Mouse (Mus musculus): ENCODE data around the gene Ets1. TPM values are rescaled to one million over a fixed set of nuclear protein-coding genes. Genes with fewer than 3 reads are reported as not detected.

Ets1 gene
- polyA plus RNA-seq, 1 experiment = 13.2 TPM

DNA sequence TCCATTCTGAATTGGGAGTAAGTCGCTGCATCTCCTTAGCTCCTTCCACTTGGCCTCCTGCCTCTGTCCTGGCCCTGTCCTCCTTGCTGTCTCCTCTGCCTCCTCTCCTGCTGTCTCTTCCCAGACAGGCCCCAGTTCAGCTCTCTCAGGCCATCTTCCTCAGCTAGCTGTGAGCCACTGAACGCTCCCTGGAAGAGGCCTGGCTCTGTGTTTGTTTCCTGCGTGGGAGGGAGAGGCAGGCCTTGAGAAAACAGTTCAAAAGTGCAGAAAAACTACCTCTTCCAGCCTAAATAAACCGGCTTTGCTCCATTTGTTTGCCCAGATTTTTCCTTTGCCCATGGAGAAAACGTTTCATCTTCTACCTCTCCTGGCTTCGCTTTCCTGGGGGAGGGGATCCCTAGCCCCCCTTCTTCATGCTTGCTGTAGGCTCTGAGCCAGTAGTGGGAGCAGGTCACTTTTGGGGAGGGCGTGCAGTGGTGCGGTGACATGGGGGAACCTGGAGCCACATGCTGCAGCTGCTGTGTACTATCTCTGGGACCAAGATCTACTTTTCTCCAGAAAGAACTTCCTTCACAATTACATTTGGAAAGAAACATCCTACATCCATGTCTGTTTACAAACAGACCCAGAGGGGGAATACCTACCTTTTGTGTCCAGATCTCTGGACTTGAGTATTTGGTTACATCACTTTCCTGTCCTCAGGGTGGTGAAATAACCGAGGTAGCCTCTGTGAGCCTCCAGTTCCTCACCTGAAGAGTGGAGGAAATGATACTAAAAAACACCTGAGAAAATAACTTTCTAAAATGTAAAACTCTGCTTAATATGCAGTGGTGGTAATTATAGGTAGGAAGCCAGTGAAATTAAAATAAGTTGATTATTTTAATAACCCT, 82.2 kb downstream of the Ets1 start:
- no peak overlapping the region for H3K4me3 ChIP-seq (ENCODE audit: low read depth, low read length)
- H3K36me3 ChIP-seq (ENCODE audit: control insufficient read depth, insufficient read depth, low read length, poor library complexity, severe bottlenecking) = no peaks in the 10 kb centered on the region
- TF ChIP-seq EP300 (IDR thresholded peaks at IDR 0.05; ENCODE audit: insufficient read depth, low read depth, low read length) (no peak), CTCF (IDR thresholded peaks at IDR 0.05; ENCODE audit: low read depth, low read length) (no peak), POLR2A (IDR thresholded peaks at IDR 0.05; ENCODE audit: insufficient read depth, low read length) (no peak)
- H3K27ac ChIP-seq (ENCODE audit: insufficient read depth, low read length) = no peak overlapping the region
- no peaks in the 10 kb centered on the region for H3K27me3 ChIP-seq (ENCODE audit: control insufficient read depth, insufficient read depth, low read length, poor library complexity, severe bottlenecking)
- H3K9me3 ChIP-seq (replicated peaks; ENCODE audit: control insufficient read depth, insufficient read depth, low read length, poor library complexity, severe bottlenecking) = no peaks in the 10 kb centered on the region
- no peak overlapping the region for H3K9ac ChIP-seq (ENCODE audit: low read depth, poor library complexity, severe bottlenecking)
- no peaks in the 10 kb centered on the region for H3K4me1 ChIP-seq (ENCODE audit: control insufficient read depth, insufficient read depth, low read length)

DNA sequence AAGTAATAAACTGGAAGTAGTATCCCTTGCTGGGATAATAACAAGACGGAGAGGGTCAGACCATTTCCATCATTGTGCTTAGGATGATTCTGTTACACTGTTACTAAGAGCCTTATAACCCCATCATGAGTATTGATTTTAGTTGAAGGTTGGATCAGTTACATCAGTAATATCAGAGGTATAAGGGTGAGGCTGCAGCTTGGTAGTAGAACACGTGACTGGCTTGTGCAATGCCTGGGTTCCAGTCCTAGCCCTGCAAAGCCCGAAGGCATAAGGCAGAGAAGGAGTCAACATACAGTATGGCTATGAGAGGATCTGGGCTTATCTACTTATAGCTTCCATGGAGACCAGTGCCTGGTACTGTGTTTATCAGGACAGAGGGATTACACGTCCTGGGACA, 82.8 kb downstream of the Ets1 start:
- no peaks in the 10 kb centered on the region for H3K27me3 ChIP-seq (ENCODE audit: control insufficient read depth, insufficient read depth, low read length, poor library complexity, severe bottlenecking)
- no peak for TF ChIP-seq CTCF (IDR thresholded peaks at IDR 0.05; ENCODE audit: low read depth, low read length)
- no peak for TF ChIP-seq POLR2A (IDR thresholded peaks at IDR 0.05; ENCODE audit: insufficient read depth, low read length)
- TF ChIP-seq EP300 (IDR thresholded peaks at IDR 0.05; ENCODE audit: insufficient read depth, low read depth, low read length) = no peak
- no peak overlapping the region for H3K27ac ChIP-seq (ENCODE audit: insufficient read depth, low read length)
- no peaks in the 10 kb centered on the region for H3K4me1 ChIP-seq (ENCODE audit: control insufficient read depth, insufficient read depth, low read length)
- no peak overlapping the region for H3K9ac ChIP-seq (ENCODE audit: low read depth, poor library complexity, severe bottlenecking)
- no peaks in the 10 kb centered on the region for H3K36me3 ChIP-seq (ENCODE audit: control insufficient read depth, insufficient read depth, low read length, poor library complexity, severe bottlenecking)
- no peaks in the 10 kb centered on the region for H3K9me3 ChIP-seq (replicated peaks; ENCODE audit: control insufficient read depth, insufficient read depth, low read length, poor library complexity, severe bottlenecking)
- no peak overlapping the region for H3K4me3 ChIP-seq (ENCODE audit: low read depth, low read length)

DNA sequence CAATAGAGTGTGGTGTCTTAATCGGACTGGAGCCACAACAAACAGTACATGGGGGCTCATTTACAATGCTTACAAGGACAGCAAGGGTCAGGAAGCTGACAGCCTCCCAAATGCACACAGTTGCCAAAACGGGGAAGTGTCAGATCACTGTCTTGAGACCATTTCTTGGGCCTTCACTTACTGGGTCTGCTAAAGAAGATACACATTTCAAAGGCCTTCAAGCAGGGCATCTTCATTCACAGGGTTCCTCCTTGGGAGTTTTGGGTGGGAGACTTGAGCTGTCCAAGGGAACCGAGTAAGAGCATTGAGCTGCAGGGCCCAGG, 83.9 kb downstream of the Ets1 start:
- no peaks in the 10 kb centered on the region for H3K4me1 ChIP-seq (ENCODE audit: control insufficient read depth, insufficient read depth, low read length)
- H3K36me3 ChIP-seq (ENCODE audit: control insufficient read depth, insufficient read depth, low read length, poor library complexity, severe bottlenecking) = no peaks in the 10 kb centered on the region
- H3K9me3 ChIP-seq (replicated peaks; ENCODE audit: control insufficient read depth, insufficient read depth, low read length, poor library complexity, severe bottlenecking) = no peaks in the 10 kb centered on the region
- no peak overlapping the region for H3K27ac ChIP-seq (ENCODE audit: insufficient read depth, low read length)
- no peak overlapping the region for H3K4me3 ChIP-seq (ENCODE audit: low read depth, low read length)
- H3K27me3 ChIP-seq (ENCODE audit: control insufficient read depth, insufficient read depth, low read length, poor library complexity, severe bottlenecking) = no peaks in the 10 kb centered on the region
- TF ChIP-seq POLR2A (IDR thresholded peaks at IDR 0.05; ENCODE audit: insufficient read depth, low read length) (no peak), EP300 (IDR thresholded peaks at IDR 0.05; ENCODE audit: insufficient read depth, low read depth, low read length) (no peak), CTCF (IDR thresholded peaks at IDR 0.05; ENCODE audit: low read depth, low read length) (no peak)
- no peak overlapping the region for H3K9ac ChIP-seq (ENCODE audit: low read depth, poor library complexity, severe bottlenecking)

DNA sequence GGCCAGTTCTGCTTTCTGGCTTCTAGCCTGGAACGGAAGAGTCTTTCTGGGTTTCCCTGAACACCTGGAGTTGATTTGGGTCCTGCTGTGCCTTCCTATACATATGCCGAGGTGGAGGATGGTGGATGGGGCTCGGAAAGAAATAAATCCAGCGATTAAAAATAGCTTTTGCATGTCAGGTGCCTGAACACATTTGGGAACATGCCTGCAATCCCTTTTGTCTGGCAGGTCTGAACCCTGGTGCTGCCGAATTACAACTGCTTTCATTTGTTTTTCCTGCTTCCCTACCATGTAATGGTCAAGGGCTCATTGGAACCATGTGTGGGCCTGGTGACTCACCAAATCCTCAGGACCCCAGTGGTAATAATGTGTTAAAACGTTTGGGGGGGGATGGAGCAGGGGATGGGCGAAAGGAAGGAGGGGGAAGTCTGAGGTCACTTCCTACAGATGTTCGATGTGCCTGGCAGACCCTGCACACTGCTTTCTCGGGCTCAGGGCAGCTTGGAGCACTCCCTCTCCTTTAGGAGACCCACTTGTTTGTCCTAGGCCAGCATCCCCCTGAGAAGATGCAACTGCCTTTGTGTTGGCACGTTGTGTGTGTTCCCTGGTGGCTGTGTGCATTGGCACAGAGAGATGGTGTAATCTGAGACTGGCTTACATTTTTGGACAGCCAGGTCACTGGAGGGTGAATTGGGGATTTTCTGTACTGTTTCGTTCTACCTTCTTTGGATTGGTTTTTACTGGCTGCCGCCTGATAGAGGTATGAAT, 84.4 kb downstream of the Ets1 start:
- Histone ChIP-seq H3K9me3 (replicated peaks; ENCODE audit: control insufficient read depth, insufficient read depth, low read length, poor library complexity, severe bottlenecking) (no peaks in the 10 kb centered on the region), H3K36me3 (ENCODE audit: control insufficient read depth, insufficient read depth, low read length, poor library complexity, severe bottlenecking) (no peaks in the 10 kb centered on the region), H3K9ac (ENCODE audit: low read depth, poor library complexity, severe bottlenecking) (no peak overlapping the region), H3K27ac (ENCODE audit: insufficient read depth, low read length) (no peak overlapping the region), H3K4me1 (ENCODE audit: control insufficient read depth, insufficient read depth, low read length) (no peaks in the 10 kb centered on the region), H3K27me3 (ENCODE audit: control insufficient read depth, insufficient read depth, low read length, poor library complexity, severe bottlenecking) (no peaks in the 10 kb centered on the region), H3K4me3 (ENCODE audit: low read depth, low read length) (no peak overlapping the region)
- TF ChIP-seq EP300 (IDR thresholded peaks at IDR 0.05; ENCODE audit: insufficient read depth, low read depth, low read length) (no peak), CTCF (IDR thresholded peaks at IDR 0.05; ENCODE audit: low read depth, low read length) (no peak), POLR2A (IDR thresholded peaks at IDR 0.05; ENCODE audit: insufficient read depth, low read length) (no peak)

DNA sequence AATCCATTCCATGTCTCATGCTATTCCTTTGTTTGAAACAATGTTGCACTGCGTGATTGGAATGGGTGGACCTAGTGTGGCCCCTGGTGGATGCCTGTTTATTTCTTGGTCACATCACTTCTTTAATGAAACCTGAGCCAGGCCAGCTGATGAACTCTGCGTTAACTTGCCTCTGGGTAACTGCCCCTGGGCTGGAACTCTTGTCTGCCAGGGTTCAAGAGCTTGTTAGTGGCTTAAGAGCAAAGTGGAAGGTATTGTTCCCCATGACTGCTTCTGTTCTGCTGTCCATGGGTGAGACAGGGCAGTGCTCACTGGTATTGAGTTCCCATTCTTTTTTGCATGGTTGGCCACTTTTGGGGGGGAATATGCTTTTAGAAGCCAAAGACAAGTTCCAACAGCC, 85.1 kb downstream of the Ets1 start:
- no peak overlapping the region for H3K4me3 ChIP-seq (ENCODE audit: low read depth, low read length)
- no peak for TF ChIP-seq POLR2A (IDR thresholded peaks at IDR 0.05; ENCODE audit: insufficient read depth, low read length)
- TF ChIP-seq CTCF (IDR thresholded peaks at IDR 0.05; ENCODE audit: low read depth, low read length) = no peak
- TF ChIP-seq EP300 (IDR thresholded peaks at IDR 0.05; ENCODE audit: insufficient read depth, low read depth, low read length) = no peak
- H3K27me3 ChIP-seq (ENCODE audit: control insufficient read depth, insufficient read depth, low read length, poor library complexity, severe bottlenecking) = no peaks in the 10 kb centered on the region
- no peaks in the 10 kb centered on the region for H3K36me3 ChIP-seq (ENCODE audit: control insufficient read depth, insufficient read depth, low read length, poor library complexity, severe bottlenecking)
- no peaks in the 10 kb centered on the region for H3K4me1 ChIP-seq (ENCODE audit: control insufficient read depth, insufficient read depth, low read length)
- no peak overlapping the region for H3K9ac ChIP-seq (ENCODE audit: low read depth, poor library complexity, severe bottlenecking)
- no peaks in the 10 kb centered on the region for H3K9me3 ChIP-seq (replicated peaks; ENCODE audit: control insufficient read depth, insufficient read depth, low read length, poor library complexity, severe bottlenecking)
- no peak overlapping the region for H3K27ac ChIP-seq (ENCODE audit: insufficient read depth, low read length)

DNA sequence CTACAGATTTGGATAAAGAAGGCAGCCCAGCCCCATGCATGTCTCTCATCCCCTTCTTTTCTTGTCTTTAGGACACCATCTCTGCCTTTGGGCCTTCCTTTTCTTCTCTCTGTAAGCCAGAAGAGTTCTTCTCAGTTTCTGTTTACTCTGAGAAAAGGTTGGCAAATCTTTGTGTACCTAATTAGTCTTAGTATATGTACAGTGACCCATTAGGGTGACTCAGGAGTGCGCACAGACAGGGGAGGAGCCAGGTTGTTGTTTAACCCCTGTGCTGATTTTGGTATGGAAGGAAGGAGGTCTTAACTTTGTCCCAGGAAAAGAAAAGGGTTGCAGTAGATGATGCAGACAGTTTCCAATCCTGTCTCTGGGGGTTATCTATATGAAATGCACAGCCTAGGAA, 86.2 kb downstream of the Ets1 start:
- no peaks in the 10 kb centered on the region for H3K9me3 ChIP-seq (replicated peaks; ENCODE audit: control insufficient read depth, insufficient read depth, low read length, poor library complexity, severe bottlenecking)
- H3K27ac ChIP-seq (ENCODE audit: insufficient read depth, low read length) = no peak overlapping the region
- H3K9ac ChIP-seq (ENCODE audit: low read depth, poor library complexity, severe bottlenecking) = no peak overlapping the region
- no peak overlapping the region for H3K4me3 ChIP-seq (ENCODE audit: low read depth, low read length)
- no peak for TF ChIP-seq EP300 (IDR thresholded peaks at IDR 0.05; ENCODE audit: insufficient read depth, low read depth, low read length)
- TF ChIP-seq CTCF (IDR thresholded peaks at IDR 0.05; ENCODE audit: low read depth, low read length) = no peak
- no peak for TF ChIP-seq POLR2A (IDR thresholded peaks at IDR 0.05; ENCODE audit: insufficient read depth, low read length)
- no peaks in the 10 kb centered on the region for H3K27me3 ChIP-seq (ENCODE audit: control insufficient read depth, insufficient read depth, low read length, poor library complexity, severe bottlenecking)
- no peaks in the 10 kb centered on the region for H3K4me1 ChIP-seq (ENCODE audit: control insufficient read depth, insufficient read depth, low read length)
- no peaks in the 10 kb centered on the region for H3K36me3 ChIP-seq (ENCODE audit: control insufficient read depth, insufficient read depth, low read length, poor library complexity, severe bottlenecking)

Data from ES-Bruce4 (cell line).